Mouse (Mus musculus): ENCODE measurements at regions not wholly inside any gene's neighbourhood (a gene's known extent, or its start where the extent isn't known, plus 50 kb on each side); places are given as distances from the start of the nearest gene placed in this dataset.

DNA sequence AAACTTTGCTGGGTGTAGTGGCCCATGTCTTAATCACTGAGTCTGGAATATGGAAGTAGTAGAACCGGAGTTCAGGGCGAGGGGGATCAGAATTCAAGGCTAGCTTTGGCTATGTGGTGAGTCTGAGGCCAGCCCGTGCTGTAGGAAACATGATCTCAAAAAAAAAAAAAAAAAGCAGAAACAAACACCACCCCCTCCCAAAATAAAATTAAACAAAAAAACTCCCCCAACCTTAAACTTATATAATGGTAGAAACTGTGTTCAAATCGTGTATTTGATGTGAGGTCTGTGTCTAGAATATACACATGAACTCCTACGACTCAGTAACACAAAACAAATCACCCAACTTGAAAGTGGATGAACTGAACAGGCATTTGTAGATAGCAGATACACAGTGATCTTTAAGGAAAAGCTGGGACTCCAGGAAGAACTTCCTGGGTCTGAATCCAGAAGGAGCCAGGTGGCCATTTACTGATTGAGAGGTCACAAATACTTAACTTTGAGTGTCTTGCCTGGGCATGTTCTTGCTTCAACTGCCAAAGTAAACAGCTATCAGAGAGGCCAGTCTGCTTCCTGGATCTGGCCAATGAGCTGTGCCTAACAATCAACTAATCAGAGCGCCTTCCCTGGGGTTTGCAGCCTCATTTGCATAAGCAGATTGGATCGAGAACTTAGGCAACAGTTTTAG is 63.6 kb upstream of the Nfe2l2 start:
- TF ChIP-seq CTCF (IDR thresholded peaks at IDR 0.05; ENCODE audit: borderline replicate concordance, control insufficient read depth, extremely low read depth, insufficient read depth, low read length, poor library complexity) (no peak), POLR2A (IDR thresholded peaks at IDR 0.05; ENCODE audit: control insufficient read depth, extremely low read depth, insufficient read depth, low read length, poor library complexity) (no peak)
